Mouse (Mus musculus) neural tube, embryonic 12.5 days (tissue): ENCODE data around the gene Trpm3. TPM values are rescaled to one million over a fixed set of nuclear protein-coding genes. Genes with fewer than 3 reads are reported as not detected.

Experiments
- microRNA counts: library from miRNA; unstranded; fragments of <30 nt; microRNA quantifications from one replicate; lab custom pipeline; 2017
- microRNA-seq: library from miRNA; unstranded; fragments of <30 nt; microRNA quantifications from one replicate; pipeline ENCODE4, GENCODE M21; 2017
- polyA plus RNA-seq: library from polyadenylated mRNA; unstranded; fragments of >200 nt; fragmentation: Nextera tagmentation; extraction: Ambion mirVana; gene quantifications from 2 replicates; pipeline ENCODE4 v1.2.1, GENCODE M21; 2016

The Trpm3 gene
- polyA plus RNA-seq, 1 experiment from 2014 or later: 2.1 TPM

MicroRNAs within 50 kb of the gene (microRNA counts, 519-probe panel; counts per million panel counts)
- 3,842 counts per million, percentile 74 among the panel's probes with 10 or more counts for microRNA mmu-miR-204 (lab: Ali Mortazavi, UCI)

Small RNA genes within 50 kb of the gene (microRNA-seq; reads per million reads assigned to microRNA genes)
- 45.4 reads per million, percentile 41 among the genes with 10 or more reads in this experiment for gene Mir204
